Mouse (Mus musculus): ENCODE results near the gene Gpatch2l.

Gpatch2l gene

GRCm38 (mm10) chr12:86276895-86277294 lies 35.2 kb downstream of the Gpatch2l start:
- DNase-seq (ENCODE audit: low spot score), result no peak

- no peak for DNase-seq (ENCODE audit: low spot score)
These were observed 38.3 kb downstream of the Gpatch2l start for GRCm38 (mm10) chr12:86280000-86280399.

DNA sequence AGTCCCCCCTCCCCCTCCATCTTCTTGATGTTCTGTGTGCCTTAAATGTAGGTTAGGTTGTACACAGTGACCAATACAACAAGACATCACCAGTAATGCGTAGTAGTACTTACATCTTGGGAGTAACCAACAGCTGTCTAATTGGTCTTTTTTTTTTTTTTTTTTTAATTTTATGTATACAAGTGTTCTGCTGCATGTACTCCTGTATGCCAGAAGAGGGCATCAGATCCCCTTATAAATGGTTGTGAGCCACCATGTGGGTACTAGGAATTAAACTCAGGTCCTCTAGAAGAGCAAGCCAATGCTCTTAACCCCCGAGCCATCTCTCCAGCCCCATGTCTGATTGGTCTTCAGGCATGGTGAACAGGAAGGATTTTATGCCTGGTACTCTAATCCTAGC lies 44.0 kb downstream of the Gpatch2l start:
- DNase-seq (ENCODE audit: low spot score), result no peak

- DNase-seq (ENCODE audit: low spot score), result no peak
These were observed 55.8 kb downstream of the Gpatch2l start for GRCm38 (mm10) chr12:86297450-86297849.

- DNase-seq (ENCODE audit: low spot score), result no peak
These were observed 61.3 kb downstream of the Gpatch2l start for GRCm38 (mm10) chr12:86302973-86303372.

- DNase-seq (ENCODE audit: low spot score), result no peak
These were observed 63.4 kb downstream of the Gpatch2l start for GRCm38 (mm10) chr12:86305045-86305444.

GRCm38 (mm10) chr12:86305635-86306243 lies 64.1 kb downstream of the Gpatch2l start:
- no peak for DNase-seq (ENCODE audit: low spot score)

DNA sequence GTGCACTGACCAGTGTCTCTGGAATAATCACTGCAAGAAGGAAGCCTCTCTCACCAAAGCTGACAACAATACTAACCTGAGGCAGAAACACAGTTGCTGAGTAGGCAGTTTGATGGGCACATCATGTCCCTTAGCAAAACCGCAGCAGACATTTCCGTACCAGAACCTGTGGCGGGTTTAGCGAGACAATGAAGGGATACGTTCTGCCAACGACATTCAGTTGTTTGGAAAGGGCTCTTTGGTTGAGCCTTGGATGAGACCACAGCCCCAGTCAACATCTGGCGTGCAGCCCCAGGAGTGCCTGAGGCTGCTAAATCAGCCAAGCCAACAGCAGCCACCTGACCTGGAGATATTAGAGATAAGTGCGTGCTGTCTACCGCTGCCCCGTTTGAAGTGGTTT lies 67.8 kb downstream of the Gpatch2l start:
- no peak for DNase-seq (ENCODE audit: low spot score)

DNA sequence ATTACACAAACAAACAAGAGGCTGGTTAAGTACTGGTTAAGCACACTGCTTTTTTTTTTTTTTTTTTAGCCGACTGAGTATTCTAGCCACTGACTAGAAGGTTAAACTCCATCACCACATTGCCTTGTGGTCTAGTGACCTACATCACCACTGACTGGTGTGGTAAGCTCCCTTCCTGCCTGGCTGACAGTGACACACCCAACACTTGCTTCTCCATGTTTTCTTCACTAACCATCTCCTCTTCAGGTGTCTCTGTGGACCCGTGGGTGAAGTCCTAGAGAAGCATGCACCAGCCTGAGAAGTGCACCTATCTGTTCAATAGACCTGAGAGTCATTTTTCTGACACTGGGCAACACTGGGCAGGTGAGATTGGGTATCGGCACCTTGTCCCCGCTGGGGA lies 68.2 kb downstream of the Gpatch2l start:
- no peak for DNase-seq (ENCODE audit: low spot score)

- DNase-seq (ENCODE audit: low spot score), result no peak
These were observed 79.0 kb downstream of the Gpatch2l start for GRCm38 (mm10) chr12:86320629-86321028.

GRCm38 (mm10) chr12:86324297-86324696 lies 82.6 kb downstream of the Gpatch2l start:
- DNase-seq (ENCODE audit: low spot score), result no peak

- no peak for DNase-seq (ENCODE audit: low spot score)
These were observed 88.2 kb downstream of the Gpatch2l start for GRCm38 (mm10) chr12:86329813-86330212.

- DNase-seq (ENCODE audit: low spot score), result no peak
These were observed 89.0 kb downstream of the Gpatch2l start for GRCm38 (mm10) chr12:86330684-86331083.

GRCm38 (mm10) chr12:86331248-86331647 lies 89.6 kb downstream of the Gpatch2l start:
- DNase-seq (ENCODE audit: low spot score), result no peak

DNA sequence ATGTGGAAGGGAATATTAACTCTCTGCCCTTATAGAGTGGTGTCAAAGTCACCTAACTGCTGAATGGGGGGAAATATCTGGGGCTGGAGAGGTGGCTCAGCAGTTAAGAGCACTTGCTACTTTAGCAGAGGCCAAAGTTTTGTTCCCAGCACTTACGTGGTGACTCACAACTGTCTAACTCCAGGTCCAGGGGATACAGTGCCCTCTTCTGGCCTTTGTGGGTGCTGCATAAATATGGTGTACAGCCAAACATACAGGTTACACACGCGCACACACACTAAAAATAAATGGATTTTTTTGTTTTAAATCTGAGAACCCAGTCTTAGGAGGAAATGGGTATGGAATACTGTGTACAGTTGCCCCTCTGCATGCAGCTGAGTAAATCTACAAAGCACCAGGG lies 94.6 kb downstream of the Gpatch2l start:
- no peak for DNase-seq (ENCODE audit: low spot score)

DNA sequence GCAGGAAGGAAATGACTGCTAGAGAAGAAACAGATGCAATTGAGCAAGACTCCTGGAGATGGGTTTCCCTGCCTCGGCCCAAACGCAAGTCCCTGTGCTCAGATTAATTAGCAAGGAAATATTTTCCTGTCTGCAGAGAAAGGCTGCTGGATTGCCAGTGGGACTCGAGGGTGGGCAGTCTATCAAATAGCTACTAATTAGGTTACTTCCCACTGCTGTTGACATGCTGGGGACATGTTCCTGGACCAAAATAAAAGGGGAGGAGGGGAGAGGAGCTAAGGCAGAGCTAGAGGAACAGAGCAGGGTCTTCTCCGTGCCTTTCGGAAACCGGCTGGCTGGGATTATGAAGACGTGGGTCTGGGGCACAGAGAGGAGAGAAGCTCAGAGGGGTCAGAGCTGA lies 95.2 kb downstream of the Gpatch2l start:
- DNase-seq (ENCODE audit: low spot score), result no peak
